Mouse (Mus musculus): ENCODE results near the gene Sgms2. TPM values are rescaled to one million over a fixed set of nuclear protein-coding genes. Genes with fewer than 3 reads are reported as not detected.

The Sgms2 gene
- total and polyA plus RNA-seq, 3 experiments = 0.93 to 9.2 (median 6.3) TPM

GRCm38 (mm10) chr3:131307811-131308210 lies 183.4 kb downstream of the Sgms2 start:
- DNase-seq = no peak

GRCm38 (mm10) chr3:131306255-131306654 lies 185.0 kb downstream of the Sgms2 start:
- DNase-seq = no peak

GRCm38 (mm10) chr3:131303320-131303714 lies 187.9 kb downstream of the Sgms2 start:
- DNase-seq = no peak

- peak; percentile 95 for DNase-seq
Observed at GRCm38 (mm10) chr3:131302452-131303319, 188.5 kb downstream of the Sgms2 start, which contains the start of gene Cyp2u1. TSS of gene Cyp2u1 (minus strand) at chr3:131303227.

- no peak for DNase-seq
Observed at GRCm38 (mm10) chr3:131299908-131300307, 191.3 kb downstream of the Sgms2 start.

GRCm38 (mm10) chr3:131299078-131299477 lies 192.1 kb downstream of the Sgms2 start:
- DNase-seq = no peak

- no peak for DNase-seq
Observed at GRCm38 (mm10) chr3:131296893-131297292, 194.3 kb downstream of the Sgms2 start.

GRCm38 (mm10) chr3:131295513-131296200 lies 195.6 kb downstream of the Sgms2 start:
- peak; percentile 26 for DNase-seq

- no peak for DNase-seq
Observed at GRCm38 (mm10) chr3:131294503-131294902, 196.7 kb downstream of the Sgms2 start.

GRCm38 (mm10) chr3:131292959-131293358 lies 198.3 kb downstream of the Sgms2 start:
- DNase-seq = no peak

- no peak for DNase-seq
Observed at GRCm38 (mm10) chr3:131292349-131292748, 198.9 kb downstream of the Sgms2 start.

- DNase-seq = no peak
Observed at GRCm38 (mm10) chr3:131291890-131292289, 199.3 kb downstream of the Sgms2 start.

GRCm38 (mm10) chr3:131274151-131274550 lies 217.1 kb downstream of the Sgms2 start:
- DNase-seq = no peak

GRCm38 (mm10) chr3:131272374-131273100 lies 218.7 kb downstream of the Sgms2 start:
- DNase-seq = no peak

- DNase-seq = peak; percentile 93
Observed at GRCm38 (mm10) chr3:131271559-131272373, 219.4 kb downstream of the Sgms2 start, which contains the start of gene Hadh. TSS of gene Hadh (minus strand) at chr3:131272101.

- peak; percentile 82 for DNase-seq
Observed at GRCm38 (mm10) chr3:131271157-131271556, 220.1 kb downstream of the Sgms2 start.

- DNase-seq = no peak
Observed at GRCm38 (mm10) chr3:131270381-131270780, 220.8 kb downstream of the Sgms2 start.
